Mouse (Mus musculus): ENCODE data around the gene Cpe. TPM values are rescaled to one million over a fixed set of nuclear protein-coding genes. Genes with fewer than 3 reads are reported as not detected.
"Not testable (repeated sequence)": the region's sequence is repeated elsewhere in the genome, so short reads cannot be mapped to it uniquely, and the experiment has no call there.

Cpe gene
- polyA plus RNA-seq, 1 experiment from 2014 or later, result 7.5 TPM

DNA sequence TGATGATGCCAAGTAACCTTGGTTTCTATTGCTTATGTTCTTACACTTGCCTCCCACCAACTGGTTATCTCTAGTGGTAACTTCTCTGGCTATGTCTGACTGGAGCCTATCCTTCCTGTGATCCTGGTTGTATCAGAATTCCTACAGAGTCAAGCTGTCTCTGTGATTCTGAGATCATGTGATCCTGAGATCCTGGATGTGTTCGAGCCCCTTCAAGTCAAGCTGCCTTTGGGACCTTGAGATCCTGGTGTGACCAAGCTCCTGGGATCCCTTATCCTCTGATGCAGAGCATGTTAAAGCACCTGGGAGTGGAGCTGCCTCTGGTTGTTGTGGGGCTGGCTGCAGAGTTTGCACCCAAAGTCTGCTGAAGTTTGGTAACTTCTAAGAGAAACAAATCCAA, 10.3 kb upstream of the Cpe start:
- 86% methylated on average over 1 of the region's 1 CpGs for WGBS (ENCODE audit: missing documents)
- Histone ChIP-seq H3K27ac (no peak overlapping the region), H3K79me2 (ENCODE audit: inconsistent target) (no peaks in the 10 kb centered on the region), H3K4me3 (ENCODE audit: inconsistent target) (no peak overlapping the region), H3K36me3 (ENCODE audit: inconsistent target) (no peaks in the 10 kb centered on the region)

DNA sequence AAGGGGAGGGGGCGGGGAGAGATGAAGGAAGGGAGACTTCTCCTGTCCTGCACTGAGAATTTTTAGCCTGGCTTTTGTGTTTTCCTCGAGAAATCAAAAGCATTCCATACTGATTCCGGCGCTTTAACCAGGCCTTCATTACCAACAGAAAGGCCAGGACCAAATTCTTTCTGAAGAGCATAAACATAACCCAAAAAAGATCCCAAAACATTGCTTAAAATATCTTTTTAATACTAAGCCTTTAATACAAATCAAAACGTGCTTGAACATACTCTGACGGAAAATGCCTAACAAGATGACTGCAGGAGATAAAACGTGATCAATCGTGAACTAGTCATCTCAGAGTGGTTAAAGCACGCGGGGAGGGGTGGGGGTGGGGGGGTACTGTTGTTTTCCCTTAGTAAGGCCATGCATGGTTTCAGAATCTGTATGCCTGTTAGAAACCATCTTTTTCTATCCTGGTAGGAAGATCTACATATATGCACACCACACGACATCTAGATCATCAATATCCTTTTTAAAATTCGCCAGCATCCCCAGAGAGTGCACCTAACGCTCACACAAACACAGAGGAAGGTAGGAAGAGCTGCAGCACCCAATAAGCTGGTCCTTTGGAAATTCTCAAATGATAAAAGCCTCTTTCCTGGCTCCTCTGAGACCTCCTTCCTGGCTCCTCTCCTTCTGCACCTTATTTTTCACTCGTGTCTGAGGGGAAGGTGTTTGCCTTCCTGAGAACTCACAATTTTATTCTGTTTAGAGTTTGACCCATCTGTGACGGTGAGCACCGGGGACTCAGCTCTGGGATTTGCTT, 1.1 kb downstream of the Cpe start:
- H3K79me2 ChIP-seq (ENCODE audit: inconsistent target), result no peaks in the 10 kb centered on the region
- H3K4me3 ChIP-seq (ENCODE audit: inconsistent target), result no peak overlapping the region
- no peak overlapping the region for H3K27ac ChIP-seq
- no peaks in the 10 kb centered on the region for H3K36me3 ChIP-seq (ENCODE audit: inconsistent target)
- 41% methylated on average over 16 of the region's 16 CpGs for whole genome bisulfite sequencing (ENCODE audit: missing documents)

DNA sequence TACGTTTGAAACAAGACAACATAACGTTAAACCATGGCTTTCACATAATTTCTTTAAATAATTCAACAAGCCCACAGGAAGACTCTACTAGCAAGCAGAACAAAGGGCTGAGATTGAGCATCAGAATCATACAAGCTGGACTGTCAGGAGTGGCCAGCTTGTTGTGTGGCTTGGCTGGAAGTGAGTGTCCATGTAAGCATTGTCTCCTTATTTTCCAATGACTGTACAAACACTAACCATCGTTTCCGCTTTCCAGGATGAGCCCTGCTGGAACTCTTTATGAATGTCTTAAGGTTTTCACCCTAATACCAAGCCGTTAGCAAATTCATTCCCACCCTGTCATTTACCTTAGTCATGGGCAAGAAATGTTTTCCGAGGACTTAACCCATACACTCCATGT, 2.0 kb downstream of the Cpe start:
- Histone ChIP-seq H3K36me3 (ENCODE audit: inconsistent target) (no peaks in the 10 kb centered on the region), H3K4me3 (ENCODE audit: inconsistent target) (no peak overlapping the region), H3K79me2 (ENCODE audit: inconsistent target) (no peaks in the 10 kb centered on the region), H3K27ac (no peak overlapping the region)
- WGBS (ENCODE audit: missing documents), result 92% methylated on average over 5 of the region's 6 CpGs

DNA sequence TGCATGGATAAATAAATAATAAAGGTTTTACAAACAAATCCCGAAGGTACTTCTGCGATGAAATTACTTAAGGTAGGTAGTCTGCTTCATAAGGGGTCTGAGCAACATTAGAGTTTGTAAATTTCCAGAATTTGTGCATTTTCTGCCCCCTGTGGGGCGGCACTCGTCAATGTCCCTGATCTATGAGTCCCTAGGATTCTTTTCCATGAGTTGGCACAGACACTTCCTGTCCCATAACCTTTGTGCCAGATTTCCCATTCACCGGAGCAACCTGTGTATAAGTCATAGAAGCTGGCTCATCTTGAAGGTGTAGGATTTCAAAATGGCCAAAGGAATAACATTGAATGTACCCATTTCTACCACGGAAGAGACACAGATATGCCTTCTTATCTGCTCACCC, 2.5 kb downstream of the Cpe start:
- no peaks in the 10 kb centered on the region for H3K36me3 ChIP-seq (ENCODE audit: inconsistent target)
- no peak overlapping the region for H3K4me3 ChIP-seq (ENCODE audit: inconsistent target)
- no peaks in the 10 kb centered on the region for H3K79me2 ChIP-seq (ENCODE audit: inconsistent target)
- WGBS (ENCODE audit: missing documents), result 94% methylated on average over 6 of the region's 6 CpGs
- no peak overlapping the region for H3K27ac ChIP-seq

DNA sequence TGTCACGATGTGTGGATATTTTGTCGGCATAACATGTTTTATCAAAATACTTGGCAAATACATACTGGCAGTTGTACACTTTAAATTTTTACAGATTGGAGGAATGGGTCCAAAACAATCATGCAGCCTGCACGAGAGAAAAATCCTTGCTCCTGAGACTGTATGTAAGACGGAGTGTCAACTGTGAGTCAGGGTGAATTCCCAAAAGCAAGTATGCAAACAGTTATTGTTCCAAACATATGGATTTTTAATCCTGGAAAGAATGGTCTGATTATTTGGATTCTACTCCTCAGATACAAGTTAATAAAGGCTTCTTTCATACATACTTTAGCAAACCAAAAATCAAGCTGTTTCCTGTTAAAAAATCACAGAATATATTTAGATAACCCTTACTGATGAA, 4.1 kb downstream of the Cpe start:
- Histone ChIP-seq H3K36me3 (ENCODE audit: inconsistent target) (no peaks in the 10 kb centered on the region), H3K79me2 (ENCODE audit: inconsistent target) (no peaks in the 10 kb centered on the region), H3K27ac (no peak overlapping the region), H3K4me3 (ENCODE audit: inconsistent target) (no peak overlapping the region)
- WGBS (ENCODE audit: missing documents), result 92% methylated on average over 4 of the region's 4 CpGs

DNA sequence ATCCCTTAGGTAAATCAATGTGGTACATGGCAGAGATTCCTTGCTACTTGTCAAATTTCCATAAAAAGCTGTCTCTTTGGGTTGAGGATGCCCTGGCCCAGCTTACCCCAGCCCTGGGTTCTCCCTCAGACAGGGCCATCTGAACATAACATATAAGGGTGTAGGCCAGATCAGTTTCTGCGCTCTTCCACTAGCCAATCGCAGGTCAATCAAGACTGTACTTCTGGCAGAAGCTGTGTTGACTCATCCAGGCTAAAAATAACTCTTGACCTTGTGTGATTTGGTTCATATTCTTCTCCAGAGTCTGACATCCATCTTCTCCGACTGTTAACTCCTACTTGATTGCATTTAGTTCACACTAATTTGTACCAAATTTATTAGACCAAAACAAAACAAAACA, 4.7 kb downstream of the Cpe start:
- no peaks in the 10 kb centered on the region for H3K79me2 ChIP-seq (ENCODE audit: inconsistent target)
- H3K4me3 ChIP-seq (ENCODE audit: inconsistent target), result no peak overlapping the region
- 88% methylated on average over 3 of the region's 3 CpGs for WGBS (ENCODE audit: missing documents)
- H3K27ac ChIP-seq, result no peak overlapping the region
- no peaks in the 10 kb centered on the region for H3K36me3 ChIP-seq (ENCODE audit: inconsistent target)

DNA sequence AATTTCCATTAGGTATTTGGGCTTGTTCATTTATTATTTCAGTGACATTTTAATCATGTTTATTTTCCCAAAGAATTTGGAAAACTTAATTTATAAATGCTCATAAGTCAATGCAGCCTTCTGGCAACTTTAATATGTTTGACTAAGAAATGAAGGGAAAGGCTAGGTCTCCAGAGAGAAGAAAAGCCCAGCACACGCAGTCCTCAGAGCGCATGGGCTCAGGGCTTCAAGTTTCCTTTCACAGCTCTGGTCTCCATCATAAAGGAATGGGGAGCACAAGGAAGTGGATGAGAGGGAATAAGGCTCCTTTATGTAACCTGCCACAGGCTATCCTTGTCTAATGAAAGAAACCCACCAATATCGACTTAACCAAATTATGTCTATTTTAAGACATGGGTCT, 10.4 kb downstream of the Cpe start:
- H3K27ac ChIP-seq, result no peak overlapping the region
- 95% methylated on average over 3 of the region's 3 CpGs for WGBS (ENCODE audit: missing documents)
- no peaks in the 10 kb centered on the region for H3K79me2 ChIP-seq (ENCODE audit: inconsistent target)
- no peak overlapping the region for H3K4me3 ChIP-seq (ENCODE audit: inconsistent target)
- H3K36me3 ChIP-seq (ENCODE audit: inconsistent target), result no peaks in the 10 kb centered on the region

DNA sequence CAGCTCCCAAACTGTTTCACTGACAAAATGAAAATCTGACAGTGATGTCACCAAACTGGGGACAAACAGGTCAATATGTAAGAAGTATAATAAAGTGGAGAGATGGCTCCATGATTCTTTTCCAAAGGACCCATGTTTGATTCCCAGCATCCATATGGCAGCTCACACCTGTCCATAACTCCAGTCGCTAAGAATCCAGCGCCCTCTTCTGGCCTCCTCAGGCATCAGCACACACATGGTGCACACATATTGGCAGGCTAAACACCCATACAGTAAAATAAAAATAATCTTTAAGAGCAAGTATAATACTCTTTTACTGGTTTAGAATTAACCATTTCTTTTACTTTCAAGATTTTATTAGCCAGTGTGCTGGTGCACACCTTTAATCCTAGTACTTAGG, 16.5 kb downstream of the Cpe start:
- Histone ChIP-seq H3K36me3 (ENCODE audit: inconsistent target) (no peaks in the 10 kb centered on the region), H3K27ac (no peak overlapping the region), H3K79me2 (ENCODE audit: inconsistent target) (no peaks in the 10 kb centered on the region), H3K4me3 (ENCODE audit: inconsistent target) (no peak overlapping the region)
- 77% methylated on average over 2 of the region's 2 CpGs for WGBS (ENCODE audit: missing documents)

DNA sequence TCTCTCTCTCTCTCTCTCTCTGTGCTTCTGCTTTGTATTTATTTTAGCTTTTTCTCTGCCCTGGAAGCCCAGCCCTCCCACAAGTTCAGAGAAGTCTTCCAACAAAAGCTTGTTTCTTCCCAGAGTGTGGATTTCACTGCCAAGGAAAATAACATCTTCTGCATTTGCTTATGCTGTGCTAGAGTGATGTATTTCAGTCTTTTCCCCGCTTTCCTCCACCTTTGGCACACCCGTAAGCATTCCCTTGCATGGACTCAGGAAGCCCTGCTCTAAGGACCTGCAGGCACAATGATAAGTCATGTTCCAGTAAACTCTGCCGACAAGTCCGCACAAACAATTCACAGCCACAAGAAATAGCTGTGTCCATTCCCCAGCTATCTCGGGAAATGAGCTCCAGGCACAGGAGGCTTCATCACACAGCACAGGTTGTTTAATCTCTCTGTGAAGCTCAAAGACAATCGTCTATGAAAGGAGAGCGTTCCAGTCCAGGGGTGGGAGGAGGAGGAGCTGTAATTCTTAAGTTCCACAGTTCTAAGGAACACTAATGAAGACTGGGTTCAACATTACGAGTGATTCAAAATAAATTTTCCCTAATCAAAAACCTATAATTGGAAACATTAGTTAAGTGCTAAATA, 17.8 kb downstream of the Cpe start:
- WGBS (ENCODE audit: missing documents), result 89% methylated on average over 8 of the region's 8 CpGs

DNA sequence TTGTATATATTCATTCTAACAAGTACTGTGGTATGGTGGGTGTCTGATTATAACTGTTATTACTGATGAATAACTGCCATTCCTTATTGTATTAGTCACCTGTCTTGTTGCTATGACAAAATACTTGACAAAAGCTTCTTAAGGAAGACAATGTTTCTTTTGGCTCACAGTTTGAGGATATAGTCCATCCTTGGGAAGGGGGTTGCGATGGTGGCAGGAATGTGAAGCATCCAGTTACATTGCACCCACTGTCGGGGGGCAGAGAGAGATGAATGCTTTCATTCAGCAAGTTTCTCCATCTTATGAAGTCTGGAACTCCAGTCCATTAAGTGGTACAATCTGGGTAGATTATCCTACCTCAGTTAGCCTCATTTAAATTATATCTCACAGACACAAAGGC, 19.9 kb downstream of the Cpe start:
- Histone ChIP-seq H3K36me3 (ENCODE audit: inconsistent target) (no peaks in the 10 kb centered on the region), H3K79me2 (ENCODE audit: inconsistent target) (no peaks in the 10 kb centered on the region), H3K27ac (no peak overlapping the region), H3K4me3 (ENCODE audit: inconsistent target) (no peak overlapping the region)
- 88% methylated on average over 2 of the region's 2 CpGs for WGBS (ENCODE audit: missing documents)

More for the DNA sequence above, 17.8 kb downstream of the Cpe start:
- Histone ChIP-seq H3K27ac (no peak overlapping the region), H3K36me3 (ENCODE audit: inconsistent target) (no peaks in the 10 kb centered on the region), H3K4me3 (ENCODE audit: inconsistent target) (no peak overlapping the region), H3K79me2 (ENCODE audit: inconsistent target) (no peaks in the 10 kb centered on the region)

DNA sequence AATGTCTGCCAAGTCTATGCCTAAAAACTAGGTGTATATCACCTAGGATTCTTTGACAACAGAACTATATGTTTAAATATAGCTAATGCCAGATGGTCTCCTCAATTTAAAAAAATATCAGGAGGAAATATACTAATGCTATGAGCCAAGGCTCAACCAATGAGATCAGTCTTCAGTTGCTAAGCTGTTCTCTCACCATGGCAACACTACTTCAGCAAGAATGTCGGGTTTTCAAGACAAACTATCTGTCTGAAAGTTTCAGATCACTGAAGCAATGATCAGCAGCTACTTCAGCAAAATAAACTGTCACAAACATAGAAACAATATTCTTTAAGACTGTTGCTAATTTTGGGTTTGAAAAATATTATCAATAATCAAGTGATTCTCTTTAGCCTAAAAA, 20.9 kb downstream of the Cpe start:
- no peak overlapping the region for H3K27ac ChIP-seq
- H3K36me3 ChIP-seq (ENCODE audit: inconsistent target), result no peaks in the 10 kb centered on the region
- H3K79me2 ChIP-seq (ENCODE audit: inconsistent target), result no peaks in the 10 kb centered on the region
- 42% methylated on average over 1 of the region's 1 CpGs for WGBS (ENCODE audit: missing documents)
- H3K4me3 ChIP-seq (ENCODE audit: inconsistent target), result no peak overlapping the region

DNA sequence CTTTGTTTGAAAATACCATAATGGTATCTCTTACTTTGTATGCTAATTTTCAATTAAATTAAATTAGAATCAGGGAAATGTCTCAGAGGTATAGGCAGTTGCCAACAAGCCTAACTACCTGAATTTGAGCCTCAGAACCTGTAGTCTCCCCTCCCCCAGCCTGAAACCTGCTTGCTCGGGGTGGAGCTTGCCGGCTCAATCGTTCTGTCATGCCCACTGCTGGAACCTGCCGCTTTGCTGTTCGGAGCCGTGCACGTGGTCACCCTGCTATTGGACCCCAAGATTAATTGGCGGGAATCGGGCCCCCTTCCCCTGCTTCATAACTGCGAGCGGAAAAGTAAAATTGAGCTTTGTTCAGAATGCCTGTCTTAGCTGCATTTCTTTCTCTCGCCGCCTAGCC, 26.5 kb downstream of the Cpe start:
- H3K27ac ChIP-seq; H3K4me3 ChIP-seq (ENCODE audit: inconsistent target); H3K79me2 ChIP-seq (ENCODE audit: inconsistent target); H3K36me3 ChIP-seq (ENCODE audit: inconsistent target): not testable (repeated sequence)
- WGBS (ENCODE audit: missing documents), result 83% methylated on average over 13 of the region's 13 CpGs

DNA sequence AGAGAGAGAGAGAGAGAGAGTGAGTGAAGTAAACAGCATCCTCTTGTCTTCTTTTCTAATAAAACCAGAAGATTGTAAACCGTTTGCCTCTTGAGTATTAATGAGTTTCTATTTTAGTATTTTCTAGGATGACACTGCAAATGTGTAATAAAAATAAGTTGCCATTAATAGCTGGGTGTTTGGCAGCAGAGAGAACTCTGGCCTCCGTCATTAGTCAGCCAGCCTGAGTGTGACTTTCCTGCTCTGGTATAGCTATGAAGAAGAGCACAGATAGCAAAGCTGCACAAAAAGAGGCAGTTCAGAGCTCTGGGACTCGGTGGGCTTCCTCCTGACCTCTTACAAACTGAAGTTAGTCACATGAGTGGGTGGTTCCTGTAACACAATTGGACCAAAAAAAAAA, 27.3 kb downstream of the Cpe start:
- H3K36me3 ChIP-seq (ENCODE audit: inconsistent target), result no peaks in the 10 kb centered on the region
- 21% methylated on average over 3 of the region's 3 CpGs for WGBS (ENCODE audit: missing documents)
- no peaks in the 10 kb centered on the region for H3K79me2 ChIP-seq (ENCODE audit: inconsistent target)
- H3K4me3 ChIP-seq (ENCODE audit: inconsistent target), result no peak overlapping the region
- no peak overlapping the region for H3K27ac ChIP-seq

DNA sequence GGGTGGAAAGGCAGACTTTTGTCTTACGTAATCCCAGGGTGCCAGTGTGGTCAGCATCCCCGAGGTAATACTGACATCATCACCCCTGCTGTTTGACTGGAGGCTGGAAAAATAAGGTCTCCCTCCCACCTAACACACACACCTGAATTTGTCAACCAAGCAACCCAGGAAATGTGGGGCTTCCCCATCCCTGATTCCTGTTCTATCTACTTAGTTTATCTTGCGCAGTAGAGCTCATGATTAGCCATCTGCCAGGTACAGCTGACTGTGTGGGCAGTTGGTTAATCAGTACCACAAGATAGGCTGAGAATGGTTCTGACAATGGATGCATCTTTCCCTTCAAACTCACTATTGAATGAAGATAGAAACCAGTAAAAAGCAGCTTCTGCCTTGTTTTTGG, 28.0 kb downstream of the Cpe start:
- H3K79me2 ChIP-seq (ENCODE audit: inconsistent target), result no peaks in the 10 kb centered on the region
- no peaks in the 10 kb centered on the region for H3K36me3 ChIP-seq (ENCODE audit: inconsistent target)
- H3K4me3 ChIP-seq (ENCODE audit: inconsistent target), result no peak overlapping the region
- no peak overlapping the region for H3K27ac ChIP-seq
- 73% methylated on average over 3 of the region's 3 CpGs for WGBS (ENCODE audit: missing documents)

DNA sequence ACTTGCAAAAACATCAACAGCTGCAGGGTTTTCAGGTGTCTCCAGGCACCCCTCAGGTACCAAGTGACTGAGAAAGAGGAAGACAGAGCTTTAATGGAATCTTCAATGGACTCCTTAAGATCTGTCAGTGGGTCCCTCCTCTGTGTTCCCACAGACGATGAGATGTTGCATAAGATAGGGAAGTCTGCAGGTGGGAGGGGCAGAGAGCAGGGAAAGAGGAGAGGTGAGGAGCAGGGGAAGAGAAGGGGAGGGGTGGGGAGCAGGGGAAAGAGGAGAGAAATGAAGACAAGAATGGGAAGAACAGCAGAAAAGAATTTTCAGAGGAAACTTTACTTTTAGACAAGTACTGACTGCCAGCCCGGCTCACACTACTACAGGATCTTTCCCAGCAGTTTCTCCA, 28.5 kb downstream of the Cpe start:
- no peak overlapping the region for H3K27ac ChIP-seq
- WGBS (ENCODE audit: missing documents), result 51% methylated on average over 2 of the region's 2 CpGs
- no peak overlapping the region for H3K4me3 ChIP-seq (ENCODE audit: inconsistent target)
- H3K36me3 ChIP-seq (ENCODE audit: inconsistent target), result no peaks in the 10 kb centered on the region
- no peaks in the 10 kb centered on the region for H3K79me2 ChIP-seq (ENCODE audit: inconsistent target)

DNA sequence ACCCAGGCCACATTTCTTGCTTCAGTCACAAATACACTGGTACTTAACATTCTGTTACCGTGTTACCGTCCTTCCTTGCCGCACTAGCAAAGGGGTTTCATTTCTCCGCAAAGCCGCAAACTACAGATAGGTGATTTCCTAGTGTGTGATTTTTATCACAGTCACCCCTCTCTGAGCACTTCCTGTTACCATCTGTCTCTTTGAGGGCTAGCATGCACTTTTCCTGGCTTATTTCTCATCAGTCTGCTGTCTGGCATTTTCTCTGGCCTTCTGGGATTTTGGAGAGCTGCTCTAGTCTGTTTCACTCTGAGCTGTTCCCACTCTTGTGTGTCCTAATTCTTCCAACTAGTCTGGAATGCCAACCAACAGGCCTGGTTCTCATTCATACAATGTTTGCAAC, 33.8 kb downstream of the Cpe start:
- no peaks in the 10 kb centered on the region for H3K36me3 ChIP-seq (ENCODE audit: inconsistent target)
- no peak overlapping the region for H3K4me3 ChIP-seq (ENCODE audit: inconsistent target)
- 68% methylated on average over 5 of the region's 5 CpGs for WGBS (ENCODE audit: missing documents)
- no peak overlapping the region for H3K27ac ChIP-seq
- H3K79me2 ChIP-seq (ENCODE audit: inconsistent target), result no peaks in the 10 kb centered on the region
